Mouse (Mus musculus) heart, embryonic 14.5 days (tissue): Measurements from ENCODE around the gene Prkag2. TPM values are rescaled to one million over a fixed set of nuclear protein-coding genes. Genes with fewer than 3 reads are reported as not detected.
A peak's percentile ranks its signal among the peaks of the same experiment; 100 is the strongest.

ENCODE experiments used
- ATAC-seq: fragments of 200-750 bp; cut with Nextera tagmentation; 2 replicates; pipeline ENCODE4 v1.8.0; 2017; ENCODE audit warnings: low read depth, moderate TSS enrichment; ENCODE audit not compliant: insufficient number of reproducible peaks, insufficient read depth, low FRiP score
- H3K27ac ChIP-seq, 2 experiments: fragments of 200-500 bp in 1 of 2; fragments of 300-500 bp in 1 of 2; sonication (generic) in 1 of 2; replicated peaks in 1 of 2; 2 replicates each; pipeline ENCODE4 v1.5.1; 2012 to 2014; ENCODE audit warnings: low read depth in 2 of 2, low read length in 2 of 2, control low read depth in 1 of 2, mild to moderate bottlenecking in 1 of 2, mixed read lengths in 1 of 2; ENCODE audit not compliant: control insufficient read depth in 1 of 2, insufficient read depth in 1 of 2
- H3K27me3 ChIP-seq: fragments of 300-500 bp; sonication (generic); 2 replicates; pipeline ENCODE4 v1.6.1; 2014; ENCODE audit warnings: mild to moderate bottlenecking, low read length, control low read depth; ENCODE audit not compliant: control insufficient read depth, insufficient read depth
- H3K36me3 ChIP-seq: fragments of 300-500 bp; sonication (generic); 2 replicates; pipeline ENCODE4 v1.6.1; 2014; ENCODE audit warnings: mild to moderate bottlenecking, control low read depth, low read length, mixed read lengths; ENCODE audit not compliant: control insufficient read depth, insufficient read depth
- H3K4me1 ChIP-seq, 2 experiments: fragments of 200-500 bp in 1 of 2; fragments of 300-500 bp in 1 of 2; sonication (generic) in 1 of 2; 2 replicates each; pipeline ENCODE4 v1.6.1; 2012 to 2014; ENCODE audit warnings: low read length in 2 of 2, control low read depth in 1 of 2, mixed read lengths in 1 of 2; ENCODE audit not compliant: control insufficient read depth in 2 of 2, insufficient read depth in 2 of 2
- H3K4me2 ChIP-seq: fragments of 300-500 bp; sonication (generic); 2 replicates; pipeline ENCODE4 v1.6.1; 2014; ENCODE audit warnings: mild to moderate bottlenecking, low read length
- H3K4me3 ChIP-seq, 2 experiments: fragments of 200-500 bp in 1 of 2; fragments of 300-500 bp in 1 of 2; sonication (generic) in 1 of 2; 2 replicates each; pipeline ENCODE4 v1.5.1; 2012 to 2014; ENCODE audit warnings: low read length in 2 of 2, mild to moderate bottlenecking in 2 of 2, control low read depth in 1 of 2, low read depth in 1 of 2, moderate library complexity in 1 of 2; ENCODE audit not compliant: control insufficient read depth in 1 of 2, insufficient read depth in 1 of 2
- H3K9ac ChIP-seq: fragments of 300-500 bp; sonication (generic); 2 replicates; pipeline ENCODE4 v1.6.1; 2014; ENCODE audit warnings: mild to moderate bottlenecking, low read length
- H3K9me3 ChIP-seq: fragments of 300-500 bp; sonication (generic); 2 replicates; pipeline ENCODE4 v1.6.1; 2016; ENCODE audit warnings: low read length, control low read depth; ENCODE audit not compliant: control insufficient read depth
- WGBS: fragments of 180-500 bp; shearing (Covaris S2); extraction: QIAGEN DNeasy Blood & Tissue Kit; methylation state at CpG from one replicate; pipeline ENCODE4 v1.1.7; 2014; 5-methylcytosine and 5-hydroxymethylcytosine counted together
- polyA plus RNA-seq: library from polyadenylated mRNA; unstranded; fragments of >200 nt; fragmentation: Nextera tagmentation; extraction: Ambion mirVana; gene quantifications from 2 replicates; pipeline ENCODE4 v1.2.1, GENCODE M21; 2014

Prkag2 gene
- polyA plus RNA-seq, 1 experiment from 2014 or later: 120 TPM

DNA sequence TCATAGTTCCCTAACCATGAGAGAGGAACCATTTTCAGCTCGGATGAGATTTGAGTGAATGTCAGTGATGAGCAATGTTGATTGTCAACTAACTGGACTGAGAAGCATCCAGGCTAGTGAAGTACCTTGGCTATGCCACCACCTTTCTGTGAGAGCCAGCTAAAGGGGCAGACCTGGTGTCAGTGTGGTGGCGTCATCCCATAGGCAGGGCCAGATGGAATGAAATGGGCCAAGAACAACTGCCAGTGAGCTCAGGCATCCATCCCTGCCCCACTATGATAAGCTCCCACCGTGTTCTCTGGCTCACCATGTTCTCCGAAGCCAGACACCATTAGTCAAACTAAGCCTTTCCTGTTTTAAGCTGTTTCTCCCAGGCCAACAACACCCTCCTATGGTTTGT is 183.9 kb downstream of the Prkag2 start:
- no peak for ATAC-seq
- 71% methylated on average over 4 of the region's 4 CpGs for WGBS
- no peak overlapping the region for H3K4me3 ChIP-seq

DNA sequence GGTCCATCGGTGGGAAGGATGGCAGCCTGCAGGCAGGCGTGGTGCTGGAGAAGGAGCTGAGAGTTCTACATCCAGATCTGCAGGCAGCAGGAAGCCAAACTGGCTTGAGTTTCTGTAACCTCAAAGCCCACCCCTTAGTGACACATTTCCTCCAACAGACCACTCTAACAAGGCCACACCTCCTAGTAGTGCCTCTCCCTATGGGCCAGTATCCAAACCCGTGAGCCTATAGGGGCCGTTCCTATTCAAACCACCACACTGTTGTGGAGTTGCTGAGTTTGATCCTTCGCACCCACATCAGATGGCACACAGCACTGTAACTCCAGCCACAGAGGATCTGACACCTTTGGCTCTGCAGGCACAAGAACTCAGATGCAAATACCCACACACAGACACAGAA is 185.3 kb downstream of the Prkag2 start:
- Histone ChIP-seq H3K36me3 (no peaks in the 10 kb centered on the region), H3K9me3 (no peaks in the 10 kb centered on the region), H3K27me3 (no peaks in the 10 kb centered on the region), H3K27ac (no peak overlapping the region), H3K4me2 (no peak overlapping the region), H3K4me1 (peaks cover 8 to 11% of the 10 kb centered on the region in 2 experiments), H3K4me3 (no peak overlapping the region), H3K9ac (no peak overlapping the region)
- no peak for ATAC-seq
- 66% methylated on average over 5 of the region's 5 CpGs for WGBS

More for the DNA sequence above, 183.9 kb downstream of the Prkag2 start:
- H3K27ac ChIP-seq: no peak overlapping the region
- no peak overlapping the region for H3K9ac ChIP-seq
- H3K4me1 ChIP-seq: peaks cover 8 to 11% of the 10 kb centered on the region in 2 experiments
- H3K4me2 ChIP-seq: no peak overlapping the region
- no peaks in the 10 kb centered on the region for H3K27me3 ChIP-seq
- H3K36me3 ChIP-seq: no peaks in the 10 kb centered on the region
- H3K9me3 ChIP-seq: no peaks in the 10 kb centered on the region

DNA sequence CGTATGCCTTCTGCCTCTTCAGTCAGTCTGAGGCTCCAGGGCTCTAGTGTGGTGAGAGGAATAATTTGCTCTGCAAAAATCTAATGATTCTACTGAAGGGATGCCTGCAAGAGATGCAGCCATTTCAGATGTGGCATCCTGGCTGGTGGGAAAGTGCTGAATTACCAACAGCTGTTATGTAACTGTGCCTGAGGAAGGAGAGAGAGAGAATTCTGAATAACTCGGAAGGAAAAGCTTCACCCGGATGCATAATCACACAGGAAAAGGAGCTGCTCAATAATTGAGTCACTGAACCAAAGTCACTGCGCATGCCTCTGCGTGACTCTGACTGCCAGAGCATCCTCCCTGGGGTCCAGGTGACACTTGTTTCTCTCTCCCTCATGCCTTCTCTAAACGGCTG is 186.8 kb downstream of the Prkag2 start:
- Histone ChIP-seq H3K4me3 (no peak overlapping the region), H3K9me3 (no peaks in the 10 kb centered on the region), H3K27me3 (no peaks in the 10 kb centered on the region), H3K36me3 (no peaks in the 10 kb centered on the region), H3K4me1 (peaks cover 2 to 7% of the 10 kb centered on the region in 2 experiments; a peak in 2 of 4 replicates), H3K27ac (no peak overlapping the region), H3K9ac (no peak overlapping the region), H3K4me2 (no peak overlapping the region)
- 86% methylated on average over 6 of the region's 6 CpGs for WGBS
- no peak for ATAC-seq

DNA sequence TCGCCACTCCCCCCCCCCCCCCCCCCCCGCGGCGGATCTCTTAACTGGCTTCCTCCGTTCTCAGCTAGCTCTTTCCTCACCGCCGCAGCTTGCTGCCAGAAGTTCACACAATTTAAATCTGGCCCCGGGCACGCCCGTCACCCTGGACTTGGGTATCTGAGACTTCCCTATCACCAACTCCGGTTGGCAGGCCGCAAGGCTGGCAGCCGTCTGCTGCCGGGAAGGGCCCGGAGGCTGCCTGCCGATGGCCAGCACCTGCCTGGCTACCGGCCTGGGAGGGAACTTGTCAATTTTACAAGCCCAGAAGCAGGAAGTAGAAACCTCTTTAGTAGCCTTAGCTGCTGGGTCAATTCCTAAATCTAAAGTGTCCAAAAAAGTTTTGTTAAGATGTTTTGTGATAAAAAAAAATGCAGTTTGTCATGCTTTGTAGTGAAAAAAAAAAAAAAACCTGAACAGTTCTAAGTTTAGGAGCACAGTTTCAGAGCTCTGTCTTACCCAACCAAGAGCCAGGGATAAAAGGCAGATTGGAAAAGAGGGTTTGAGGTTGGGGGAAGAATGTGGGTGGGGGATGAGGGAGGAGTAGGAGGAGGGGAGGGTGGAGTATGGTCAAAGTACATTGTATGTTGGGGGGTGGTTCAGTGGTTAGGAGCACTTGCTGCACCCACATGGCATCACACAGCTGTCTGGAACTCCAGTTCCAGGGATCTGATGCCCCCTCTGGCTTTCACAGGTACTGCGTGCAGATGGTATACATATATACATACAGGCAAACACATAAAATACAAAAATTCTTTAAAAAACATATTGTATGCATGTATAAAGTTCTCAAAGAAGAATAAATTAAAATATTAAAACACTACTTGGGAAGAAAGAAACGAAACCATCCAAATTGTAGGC is 191.4 kb downstream of the Prkag2 start:
- 12% methylated on average over 17 of the region's 19 CpGs for WGBS
- H3K4me3 ChIP-seq: peak overlapping the region; percentile 88 to 91
- H3K9me3 ChIP-seq: no peaks in the 10 kb centered on the region
- peaks cover 3 to 11% of the 10 kb centered on the region in 2 experiments; a peak in 3 of 4 replicates for H3K4me1 ChIP-seq
- ATAC-seq: peak; percentile 45
- peak overlapping the region; percentile 96 for H3K27ac ChIP-seq
- peak overlapping the region; percentile 97 for H3K9ac ChIP-seq
- H3K36me3 ChIP-seq: peaks cover 14% of the 10 kb centered on the region
- H3K4me2 ChIP-seq: peak overlapping the region; percentile 68
- no peaks in the 10 kb centered on the region for H3K27me3 ChIP-seq

DNA sequence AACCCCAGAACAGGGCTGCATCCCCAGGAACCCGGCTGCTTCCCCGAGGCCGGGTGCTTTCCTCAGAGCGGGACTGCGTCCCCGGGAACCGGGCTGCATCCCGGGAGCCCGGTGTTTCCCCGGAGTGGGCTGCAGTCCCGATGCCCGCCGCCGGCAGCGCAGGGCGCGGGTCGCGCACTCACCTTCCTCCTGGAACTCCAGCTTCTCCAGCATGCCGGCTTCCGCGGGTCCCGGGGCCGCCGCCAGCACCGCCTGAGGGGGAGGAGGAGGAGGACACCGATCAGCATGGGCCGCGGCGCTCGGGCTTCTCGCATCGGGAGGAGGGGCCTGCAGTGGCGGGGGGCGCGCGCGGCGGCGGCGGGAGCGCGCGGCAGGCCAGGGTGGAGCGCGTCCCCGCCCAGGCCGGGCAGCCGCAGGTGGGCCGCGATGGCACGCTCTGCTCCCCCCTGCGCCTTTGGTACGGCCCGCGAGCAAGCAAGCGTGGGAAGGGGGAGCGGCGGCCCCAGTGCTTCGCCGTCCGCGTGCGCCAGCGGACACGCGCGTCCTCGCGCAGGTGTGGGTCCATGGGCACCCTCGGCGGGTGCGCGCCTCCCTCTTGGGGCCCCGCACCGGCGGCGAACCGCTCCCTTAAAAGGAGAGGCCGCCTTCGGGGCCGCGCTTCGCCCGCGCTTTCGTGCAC is 192.2 kb downstream of the Prkag2 start:
- Histone ChIP-seq H3K4me3 (peak overlapping the region; percentile 88 to 91), H3K4me1 (peaks cover 3 to 19% of the 10 kb centered on the region in 2 experiments; a peak in 3 of 4 replicates), H3K4me2 (peak overlapping the region; percentile 68), H3K27ac (peak overlapping the region; percentile 96), H3K9me3 (no peaks in the 10 kb centered on the region), H3K27me3 (no peaks in the 10 kb centered on the region), H3K9ac (peak overlapping the region; percentile 97), H3K36me3 (peaks cover 18% of the 10 kb centered on the region)
- ATAC-seq: peak; percentile 91
- whole genome bisulfite sequencing: under 1% methylated on average over 49 of the region's 87 CpGs

DNA sequence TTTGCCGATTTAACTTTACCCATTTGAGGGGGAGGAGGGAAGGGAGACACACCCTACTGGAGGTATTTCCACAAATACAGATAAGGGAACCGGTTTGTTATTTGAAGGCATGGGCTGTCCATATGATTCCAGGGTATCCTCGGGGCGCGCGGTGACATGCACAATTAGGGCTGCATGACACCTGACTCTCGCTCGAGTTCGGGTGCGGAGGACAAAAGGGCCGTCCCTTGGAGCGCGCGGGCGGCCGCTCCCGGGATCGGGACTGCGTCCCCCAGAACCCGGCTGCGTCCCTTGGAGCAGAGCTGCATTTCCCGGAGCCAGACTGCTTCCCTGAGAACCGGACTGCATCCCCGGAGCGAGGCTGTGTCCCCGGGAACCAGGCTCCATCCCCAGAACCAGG is 192.7 kb downstream of the Prkag2 start:
- Histone ChIP-seq H3K4me1 (peaks cover 4 to 19% of the 10 kb centered on the region in 2 experiments; a peak in 3 of 4 replicates), H3K36me3 (peaks cover 18% of the 10 kb centered on the region), H3K27me3 (no peaks in the 10 kb centered on the region), H3K4me3 (peak overlapping the region; percentile 88 to 91), H3K27ac (peak overlapping the region; percentile 96), H3K4me2 (peak overlapping the region; percentile 68), H3K9me3 (no peaks in the 10 kb centered on the region), H3K9ac (peak overlapping the region; percentile 97)
- peak; percentile 28 for ATAC-seq
- WGBS: 1% methylated on average over 26 of the region's 26 CpGs

DNA sequence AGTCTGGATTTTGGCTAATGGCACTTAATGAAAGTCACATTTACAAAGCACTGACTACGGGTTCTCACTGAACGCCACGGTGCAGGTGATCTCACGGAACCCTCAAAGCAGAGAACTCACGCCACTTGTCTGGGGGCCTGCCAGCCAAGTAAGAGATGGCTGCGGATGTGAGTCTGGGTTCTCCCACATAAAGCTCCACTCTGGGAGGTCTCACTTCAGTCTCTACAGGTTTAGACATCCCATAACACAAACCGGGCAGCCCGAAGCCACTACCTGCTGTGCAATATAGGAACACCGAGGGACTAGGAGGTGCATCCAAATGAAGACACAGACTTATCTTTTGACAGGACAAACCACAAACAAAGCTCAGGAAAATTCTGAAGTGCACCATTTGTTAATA is 193.6 kb downstream of the Prkag2 start:
- Histone ChIP-seq H3K9ac (peak overlapping the region; percentile 97), H3K4me3 (peak overlapping the region; percentile 88 to 91), H3K36me3 (peaks cover 23% of the 10 kb centered on the region), H3K9me3 (no peaks in the 10 kb centered on the region), H3K27me3 (no peaks in the 10 kb centered on the region), H3K27ac (peak overlapping the region in 1 of 2 experiments; percentile 96; a peak in 2 of 4 replicates), H3K4me2 (peak overlapping the region; percentile 68), H3K4me1 (peaks cover 4 to 19% of the 10 kb centered on the region in 2 experiments; a peak in 3 of 4 replicates)
- ATAC-seq: no peak
- 55% methylated on average over 9 of the region's 9 CpGs for WGBS
